Mouse (Mus musculus) Patski (cell line): ENCODE measurements around the gene Itga8. TPM values are rescaled to one million over a fixed set of nuclear protein-coding genes. Genes with fewer than 3 reads are reported as not detected.

Source experiments
- ATAC-seq: fragments of 100-300 bp; one replicate; pipeline ENCODE4 v1.8.0; 2021
- CTCF ChIA-PET: fragments of 350-600 bp; sonication (Branson Sonifier 250); formaldehyde crosslinking; loops from one replicate; lab custom pipeline; 2022; ENCODE audit warnings: inconsistent platforms; lab: Charles Lee
- POLR2A ChIA-PET: fragments of 350-600 bp; sonication (Branson Sonifier 250); formaldehyde crosslinking; loops from one replicate; lab custom pipeline; 2022; ENCODE audit warnings: antibody characterized with exemption, inconsistent platforms; lab: Charles Lee
- DNase-seq: peaks from one replicate; pipeline ENCODE4 v3.0.0-alpha.2; 2011; ENCODE audit warnings: low read depth, low spot score
- H3K27me3 ChIP-seq: fragments of 371-371 bp; one replicate; pipeline ENCODE4 v1.5.1; 2021
- CTCF ChIP-seq: fragments of 100-300 bp; IDR thresholded peaks from one replicate; pipeline ENCODE4 v1.5.1; 2021
- in situ Hi-C: fragments of 300-500 bp; cut with MboI; formaldehyde crosslinking; loops from 3 replicates; pipeline ENCODE4 v1.11.1; 2018; ENCODE audit warnings: low pct_unique_long_range_greater_than_20kb, mixed read lengths
- polyA plus RNA-seq: library from polyadenylated mRNA; unstranded; gene quantifications from one replicate; pipeline ENCODE4 v1.2.3, GENCODE M21; 2021

Gene Itga8
- polyA plus RNA-seq, 1 experiment from 2014 or later: not detected

DNA sequence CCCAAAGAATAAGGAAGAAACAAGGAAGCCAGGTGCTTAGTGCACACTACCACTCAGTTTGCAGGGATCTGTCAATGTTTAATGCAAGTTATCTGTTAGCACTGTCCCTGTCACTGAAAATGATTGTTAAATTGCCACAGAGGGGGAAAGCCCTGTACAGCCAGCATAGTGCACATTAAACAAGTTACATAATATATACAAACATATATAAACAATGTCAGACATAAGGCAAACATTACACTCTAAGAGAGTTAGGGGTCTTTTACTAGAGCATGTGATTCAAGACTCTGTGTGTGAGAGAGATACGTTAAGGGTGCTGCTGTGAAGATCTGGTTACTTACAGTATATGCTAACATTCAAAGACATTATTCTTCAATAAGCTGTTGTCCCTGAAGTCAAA, 148.2 kb downstream of the Itga8 start:
- no peaks in the 10 kb centered on the region for H3K27me3 ChIP-seq
- DNase-seq (no peak), ATAC-seq (no peak)
- TF ChIP-seq CTCF: no peak
- ChIA-PET POLR2A (no interaction called here), CTCF (no interaction called here)
- in situ Hi-C loops: no loop called here

DNA sequence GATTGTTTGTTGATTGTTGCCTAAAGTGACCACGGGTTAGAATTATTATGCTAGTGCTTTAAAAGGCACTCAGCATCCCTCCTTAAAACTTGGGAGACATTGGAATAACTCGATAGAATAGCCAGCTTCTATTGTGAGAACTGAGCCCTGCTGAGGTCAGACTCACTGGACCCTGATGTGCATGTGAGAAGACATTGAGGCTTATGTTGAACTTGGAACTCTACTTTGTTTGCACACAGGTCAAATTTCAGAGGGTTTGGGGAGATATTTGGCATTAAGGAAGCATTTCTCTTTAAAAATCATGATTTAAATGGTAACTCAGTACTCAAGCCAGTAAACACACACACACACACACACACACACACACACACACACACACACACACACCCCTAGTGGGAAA, 153.8 kb downstream of the Itga8 start:
- POLR2A ChIA-PET: no interaction called here
- in situ Hi-C loops: no loop called here
- no peak for DNase-seq

DNA sequence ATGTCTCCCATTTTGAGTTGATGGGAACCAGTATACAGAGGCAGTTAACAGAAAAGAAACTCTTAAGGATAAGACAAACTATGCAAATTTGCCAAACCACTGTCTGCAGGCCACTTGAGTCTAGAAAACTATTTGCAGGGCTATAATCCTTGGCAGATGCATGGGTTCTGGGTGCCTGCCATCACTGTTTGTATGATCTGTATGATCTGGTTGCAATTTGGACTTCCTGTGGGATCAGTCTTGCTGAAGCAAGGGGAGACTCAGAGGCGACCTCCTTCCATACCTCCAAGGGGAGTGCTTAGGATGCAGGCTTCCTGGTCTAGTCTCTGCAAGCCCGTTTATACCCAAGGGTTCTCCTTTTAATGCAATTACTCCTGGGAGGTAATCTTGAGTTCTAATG, 155.1 kb downstream of the Itga8 start:
- ATAC-seq (no peak), DNase-seq (no peak)
- in situ Hi-C loops: no loop called here
- TF ChIP-seq CTCF: no peak
- H3K27me3 ChIP-seq: no peaks in the 10 kb centered on the region
- POLR2A ChIA-PET: no interaction called here
- CTCF ChIA-PET: no interaction called here

More for the DNA sequence above, 153.8 kb downstream of the Itga8 start:
- H3K27me3 ChIP-seq: no peaks in the 10 kb centered on the region
- CTCF ChIA-PET: no interaction called here
- no peak for TF ChIP-seq CTCF
- ATAC-seq: no peak

DNA sequence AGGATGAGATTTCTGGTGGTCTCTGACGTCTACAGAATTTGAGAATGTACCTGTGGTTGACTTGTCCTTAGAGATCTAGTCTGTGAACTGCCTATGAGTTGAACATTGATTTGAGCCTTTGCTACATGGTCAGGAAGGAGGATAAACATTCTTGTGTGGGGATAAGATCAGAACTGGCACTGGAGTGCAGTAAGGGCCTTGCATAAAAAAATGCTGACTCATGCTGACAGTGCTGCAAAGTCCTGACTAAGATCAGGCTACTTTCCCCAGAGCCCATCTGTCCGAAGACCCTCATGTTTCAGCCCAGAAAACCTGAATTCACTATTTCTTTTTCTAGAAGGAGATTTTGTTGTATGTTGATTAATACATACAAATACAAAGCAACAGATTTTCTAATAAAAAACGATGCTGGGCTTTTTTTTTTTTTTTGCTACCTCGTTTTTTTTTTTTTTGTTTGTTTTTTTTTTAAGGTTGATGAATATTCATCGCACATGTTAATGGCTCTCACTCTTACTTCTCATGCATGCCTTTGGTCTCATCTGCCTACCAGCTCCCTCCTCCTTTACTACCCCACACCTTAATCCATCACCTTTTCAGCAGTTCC, 162.9 kb downstream of the Itga8 start:
- no peak for TF ChIP-seq CTCF
- in situ Hi-C loops: no loop called here
- CTCF ChIA-PET: interaction anchor here (1.1 to 1.9 kb wide), 2 partner anchors 21 to 1178 kb away, joined by 4 to 6 read pairs; no protein-coding TSS in a partner anchor
- POLR2A ChIA-PET: no interaction called here
- no peak for DNase-seq
- peaks cover 2% of the 10 kb centered on the region for H3K27me3 ChIP-seq
- no peak for ATAC-seq

DNA sequence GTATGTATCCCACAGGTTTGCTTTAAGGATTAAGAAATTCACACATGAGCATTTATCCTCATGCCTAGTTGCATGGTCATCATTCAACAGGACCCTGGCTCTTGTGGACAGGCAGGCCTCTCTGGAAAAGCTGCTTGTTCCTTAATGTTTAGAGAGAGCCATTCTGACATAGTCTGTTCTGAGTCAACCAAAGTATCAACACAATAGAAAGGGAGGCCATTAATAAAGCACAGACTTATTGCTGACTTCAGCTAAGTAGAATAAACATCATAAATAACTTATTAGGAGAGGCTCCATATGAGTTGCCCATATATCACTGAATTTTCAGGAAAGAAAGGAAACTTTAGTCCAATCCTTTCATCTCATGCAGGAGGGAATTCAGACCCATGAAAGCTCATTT, 175.1 kb downstream of the Itga8 start:
- POLR2A ChIA-PET: no interaction called here
- ATAC-seq (no peak), DNase-seq (no peak)
- in situ Hi-C loops: no loop called here
- CTCF ChIA-PET: no interaction called here
- no peaks in the 10 kb centered on the region for H3K27me3 ChIP-seq
- TF ChIP-seq CTCF: no peak

DNA sequence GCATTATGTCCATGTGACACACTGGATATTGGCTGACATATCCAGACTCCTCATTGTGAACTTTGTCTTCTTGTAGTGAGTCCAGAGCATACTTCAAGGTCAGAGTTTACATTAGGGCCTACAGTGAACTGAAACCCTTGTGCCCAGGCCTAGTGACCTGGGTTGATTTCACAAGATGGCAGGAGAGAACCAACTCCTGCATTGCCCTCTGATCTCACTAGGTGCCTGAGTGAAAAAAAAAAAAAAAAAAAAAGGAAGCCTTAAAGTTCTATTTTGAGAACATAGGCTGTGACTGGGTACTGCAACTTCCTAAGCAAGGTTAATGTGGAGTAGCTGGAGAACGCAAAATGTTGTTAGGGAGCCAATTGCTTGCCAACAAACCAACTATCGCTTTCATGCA, 186.2 kb downstream of the Itga8 start:
- in situ Hi-C loops: no loop called here
- H3K27me3 ChIP-seq: no peaks in the 10 kb centered on the region
- DNase-seq (no peak), ATAC-seq (no peak)
- TF ChIP-seq CTCF: no peak
- POLR2A ChIA-PET: interaction anchor here (0.7 kb wide), 1 partner anchor 964 kb away, joined by 5 read pairs; no protein-coding TSS in a partner anchor
- CTCF ChIA-PET: no interaction called here

DNA sequence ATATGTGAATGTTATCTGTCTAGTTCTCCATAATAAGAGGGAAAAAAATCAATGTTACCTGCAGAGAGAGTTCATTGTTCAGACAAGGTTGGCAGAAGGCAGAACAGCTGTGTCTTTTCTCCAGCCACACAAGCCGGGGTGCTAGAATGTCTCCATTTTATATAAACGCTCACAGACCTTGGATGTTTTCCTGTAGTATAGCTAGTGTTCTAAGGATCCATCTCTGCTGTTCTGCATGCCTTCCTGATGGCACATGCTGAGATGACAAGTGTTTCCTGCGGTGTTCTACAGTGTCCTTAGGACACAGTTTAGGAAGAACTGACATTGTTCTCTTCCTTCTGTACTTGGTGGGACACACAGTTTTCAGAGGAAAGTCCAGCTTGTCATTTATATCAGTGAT, 192.4 kb downstream of the Itga8 start:
- H3K27me3 ChIP-seq: peaks cover 8% of the 10 kb centered on the region
- POLR2A ChIA-PET: no interaction called here
- no peak for TF ChIP-seq CTCF
- DNase-seq (no peak), ATAC-seq (no peak)
- CTCF ChIA-PET: no interaction called here
- in situ Hi-C loops: no loop called here

DNA sequence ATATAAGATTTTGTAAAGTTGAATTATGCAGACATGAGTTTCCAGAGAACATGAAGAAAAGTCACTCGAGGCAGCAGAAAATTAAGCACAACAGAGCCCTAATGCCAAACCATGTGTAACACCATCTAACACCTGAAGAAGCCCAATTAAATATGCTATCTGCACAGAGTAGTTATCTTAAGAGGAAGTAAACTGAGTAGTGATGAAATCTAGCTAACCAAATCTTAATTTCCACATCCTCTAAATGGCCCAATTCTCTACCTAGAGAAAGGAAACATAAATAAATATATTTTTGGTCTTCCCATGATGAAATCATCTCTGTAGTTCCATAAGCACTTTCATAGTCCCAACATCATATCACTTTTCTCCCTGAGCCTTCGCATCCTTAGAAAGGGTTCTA, 193.4 kb downstream of the Itga8 start:
- no peak for ATAC-seq
- ChIA-PET POLR2A (no interaction called here), CTCF (no interaction called here)
- TF ChIP-seq CTCF: no peak
- peaks cover 8% of the 10 kb centered on the region for H3K27me3 ChIP-seq
- DNase-seq: no peak
- in situ Hi-C loops: no loop called here

DNA sequence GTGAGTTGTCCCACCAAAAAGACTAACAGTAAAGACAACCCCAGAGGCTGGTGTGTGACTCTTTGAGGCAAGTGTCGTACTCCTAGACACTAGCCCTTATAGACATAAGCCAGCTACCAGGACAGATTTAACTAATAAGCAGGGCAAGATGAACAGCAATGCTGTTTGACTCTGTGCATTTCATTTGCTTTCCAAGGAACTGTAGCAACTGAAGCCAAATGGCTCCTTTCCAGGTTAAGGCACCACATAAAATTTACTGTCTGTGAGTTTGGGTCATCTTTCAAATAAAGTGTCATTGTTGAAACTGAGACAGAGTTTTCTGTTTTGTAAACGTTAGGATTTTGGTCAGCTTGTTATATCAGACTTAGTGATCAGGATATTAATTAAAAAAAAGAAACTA, 194.5 kb downstream of the Itga8 start:
- in situ Hi-C loops: no loop called here
- ChIA-PET POLR2A (no interaction called here), CTCF (no interaction called here)
- TF ChIP-seq CTCF: no peak
- no peak for DNase-seq
- H3K27me3 ChIP-seq: peaks cover 8% of the 10 kb centered on the region
- ATAC-seq: no peak

DNA sequence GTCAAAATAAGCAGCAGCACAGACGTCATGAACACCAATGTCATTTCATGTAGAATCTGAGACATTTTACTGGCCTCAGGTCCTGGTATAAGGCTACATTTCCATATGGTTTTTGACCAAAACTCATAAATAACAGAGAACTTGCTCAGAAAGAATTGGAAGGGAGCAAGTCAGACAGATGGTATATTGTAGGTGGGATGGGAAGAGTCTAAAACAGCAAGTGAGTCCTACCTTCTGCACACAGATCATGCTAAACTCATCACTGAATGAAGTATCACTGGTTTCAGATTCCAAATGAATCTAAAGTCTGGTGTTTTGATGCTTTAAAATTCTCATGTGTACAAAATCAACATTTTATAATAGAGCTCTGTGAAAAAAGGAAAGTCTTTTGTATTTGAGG, 198.5 kb downstream of the Itga8 start:
- ChIA-PET CTCF (no interaction called here), POLR2A (no interaction called here)
- no peak for ATAC-seq
- in situ Hi-C loops: no loop called here
- no peak for TF ChIP-seq CTCF
- peaks cover 7% of the 10 kb centered on the region for H3K27me3 ChIP-seq
- no peak for DNase-seq

DNA sequence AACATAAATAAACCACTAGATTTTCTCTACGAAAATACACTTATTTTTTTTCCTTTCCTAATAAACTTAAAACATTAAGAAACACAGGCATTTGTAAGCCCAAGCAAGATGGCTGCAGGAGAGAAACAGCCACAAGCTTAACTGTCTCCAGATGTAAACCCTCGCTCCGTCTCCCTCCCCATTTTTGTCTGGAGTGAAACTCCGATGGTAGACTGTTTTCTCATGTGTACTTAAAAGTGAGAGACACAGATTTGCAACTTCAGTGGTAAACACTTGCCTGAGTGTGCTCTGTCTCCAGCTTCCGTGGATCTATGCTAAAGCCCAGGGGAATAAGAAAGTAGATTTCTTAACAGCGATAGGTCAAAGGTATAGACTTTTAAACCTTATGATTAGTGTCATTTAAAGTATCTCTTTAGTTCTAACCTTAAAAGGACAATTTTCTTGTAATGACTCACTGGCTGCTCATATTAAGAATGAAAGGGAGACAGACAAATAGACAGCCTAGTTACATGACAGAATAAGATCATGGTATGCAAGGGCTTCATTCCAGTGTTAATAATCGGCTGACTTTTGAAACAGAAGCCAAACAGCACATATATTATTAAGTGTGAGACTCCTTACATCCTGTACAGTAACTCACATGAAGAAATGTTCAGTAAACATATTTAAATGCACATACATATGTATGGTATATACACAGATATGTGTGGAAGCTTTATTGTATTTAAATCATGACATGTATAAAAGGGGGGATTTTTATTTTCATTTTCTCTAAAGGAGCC, 209.3 kb downstream of the Itga8 start:
- H3K27me3 ChIP-seq: no peaks in the 10 kb centered on the region
- ChIA-PET POLR2A (no interaction called here), CTCF (no interaction called here)
- in situ Hi-C loops: no loop called here
- ATAC-seq: no peak
- DNase-seq: no peak
- TF ChIP-seq CTCF: no peak
